Mouse (Mus musculus) heart, embryonic 11.5 days (tissue): ENCODE data around the gene Tmem178b. TPM values are rescaled to one million over a fixed set of nuclear protein-coding genes. Genes with fewer than 3 reads are reported as not detected.

Experiments used
- ATAC-seq: fragments of 200-750 bp; cut with Nextera tagmentation; replicated peaks from 2 replicates; pipeline ENCODE4 v1.8.0; 2017; ENCODE audit warnings: moderate library complexity; ENCODE audit not compliant: insufficient number of reproducible peaks, low FRiP score, low TSS enrichment
- H3K27ac ChIP-seq: fragments of 300-500 bp; sonication (generic); 2 replicates; pipeline ENCODE4 v1.5.1; 2014; ENCODE audit warnings: mild to moderate bottlenecking, low read depth, low read length
- H3K27me3 ChIP-seq: fragments of 300-500 bp; sonication (generic); 2 replicates; pipeline ENCODE4 v1.6.1; 2014; ENCODE audit warnings: mild to moderate bottlenecking, low read length, mixed read lengths; ENCODE audit not compliant: control insufficient read depth, insufficient read depth
- H3K36me3 ChIP-seq: fragments of 300-500 bp; sonication (generic); 2 replicates; pipeline ENCODE4 v1.6.1; 2014; ENCODE audit warnings: mild to moderate bottlenecking, low read length, moderate library complexity, mixed read lengths; ENCODE audit not compliant: control insufficient read depth, insufficient read depth
- H3K4me1 ChIP-seq: fragments of 300-500 bp; sonication (generic); 2 replicates; pipeline ENCODE4 v1.6.1; 2014; ENCODE audit warnings: low read length; ENCODE audit not compliant: control insufficient read depth, insufficient read depth
- H3K4me2 ChIP-seq: fragments of 300-500 bp; sonication (generic); 2 replicates; pipeline ENCODE4 v1.6.1; 2014; ENCODE audit warnings: mild to moderate bottlenecking, moderate library complexity
- H3K4me3 ChIP-seq: fragments of 300-500 bp; sonication (generic); 2 replicates; pipeline ENCODE4 v1.5.1; 2014; ENCODE audit warnings: low read depth, low read length
- H3K9ac ChIP-seq: fragments of 300-500 bp; sonication (generic); 2 replicates; pipeline ENCODE4 v1.6.1; 2014; ENCODE audit warnings: mild to moderate bottlenecking, low read depth, low read length, moderate library complexity
- H3K9me3 ChIP-seq: fragments of 300-500 bp; sonication (generic); replicated peaks from 2 replicates; pipeline ENCODE4 v1.6.1; 2016; ENCODE audit warnings: low read length; ENCODE audit not compliant: control insufficient read depth
- WGBS: fragments of 180-500 bp; shearing (Covaris S2); extraction: QIAGEN DNeasy Blood & Tissue Kit; methylation state at CpG from one replicate; pipeline ENCODE4 v1.1.7; 2014; ENCODE audit not compliant: insufficient replicate concordance; 5-methylcytosine and 5-hydroxymethylcytosine counted together
- polyA plus RNA-seq: library from polyadenylated mRNA; unstranded; fragments of >200 nt; fragmentation: Nextera tagmentation; extraction: Ambion mirVana; gene quantifications from 2 replicates; pipeline ENCODE4 v1.2.1, GENCODE M21; 2014

The Tmem178b gene
- polyA plus RNA-seq, 1 experiment from 2014 or later, result 0.26 TPM

DNA sequence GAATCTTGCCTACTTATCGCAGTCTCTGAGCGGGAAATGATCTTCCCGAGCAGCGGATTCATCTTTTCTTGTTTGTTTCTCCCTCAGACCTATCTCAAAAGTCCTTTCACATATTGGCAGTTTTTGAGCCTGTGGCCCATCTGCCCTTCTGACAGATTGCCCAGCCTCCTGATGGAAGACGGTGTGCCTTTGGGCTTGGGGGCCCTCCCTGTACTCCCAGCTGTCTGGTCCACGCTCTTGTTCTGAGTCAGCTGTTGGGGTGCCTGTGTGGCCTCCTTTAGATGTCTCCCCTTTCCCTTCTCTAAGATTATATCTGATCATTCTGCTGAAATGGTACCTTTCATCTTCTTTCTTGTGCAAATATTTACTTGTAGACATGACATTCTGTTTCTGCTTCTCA, 195.4 kb downstream of the Tmem178b start:
- ATAC-seq, result no peak
- no peaks in the 10 kb centered on the region for H3K36me3 ChIP-seq
- H3K4me1 ChIP-seq, result no peaks in the 10 kb centered on the region
- 70% methylated on average over 6 of the region's 6 CpGs for WGBS
- H3K9ac ChIP-seq, result no peak overlapping the region
- no peaks in the 10 kb centered on the region for H3K27me3 ChIP-seq
- H3K4me2 ChIP-seq, result no peak overlapping the region
- H3K4me3 ChIP-seq, result no peak overlapping the region
- no peak overlapping the region for H3K27ac ChIP-seq
- H3K9me3 ChIP-seq, result no peaks in the 10 kb centered on the region

GRCm38 (mm10) chr6:40071007-40071406, 197.9 kb downstream of the Tmem178b start:
- ATAC-seq, result no peak
- no peak overlapping the region for H3K4me3 ChIP-seq
- no peak overlapping the region for H3K27ac ChIP-seq
- no peaks in the 10 kb centered on the region for H3K36me3 ChIP-seq
- no peak overlapping the region for H3K4me2 ChIP-seq
- no peaks in the 10 kb centered on the region for H3K4me1 ChIP-seq
- no peak overlapping the region for H3K9ac ChIP-seq
- 39% methylated on average over 3 of the region's 3 CpGs for WGBS
- no peaks in the 10 kb centered on the region for H3K27me3 ChIP-seq
- H3K9me3 ChIP-seq, result no peaks in the 10 kb centered on the region

DNA sequence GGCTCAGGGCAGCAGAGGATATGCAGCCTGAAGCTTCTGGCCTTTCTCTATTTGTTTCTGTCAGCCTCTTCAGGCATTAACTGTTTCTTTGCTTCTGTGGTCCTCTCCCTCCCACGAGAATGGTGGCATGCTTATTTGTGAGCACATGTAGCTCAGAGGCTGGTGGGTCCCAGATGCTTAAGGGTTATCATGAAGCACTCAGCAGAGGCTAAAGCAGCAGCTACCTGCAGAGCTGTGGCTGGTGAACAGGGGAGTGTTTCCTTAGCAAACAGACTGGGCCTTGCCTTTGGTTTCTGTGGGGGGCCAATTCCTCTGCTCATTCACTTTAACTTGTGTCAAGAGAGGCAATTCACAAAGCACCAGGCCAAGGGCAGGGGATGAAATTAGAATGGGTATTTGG, 203.0 kb downstream of the Tmem178b start:
- H3K4me3 ChIP-seq, result no peak overlapping the region
- no peaks in the 10 kb centered on the region for H3K4me1 ChIP-seq
- no peaks in the 10 kb centered on the region for H3K27me3 ChIP-seq
- 11% methylated on average over 1 of the region's 1 CpGs for WGBS
- no peaks in the 10 kb centered on the region for H3K9me3 ChIP-seq
- no peak overlapping the region for H3K4me2 ChIP-seq
- no peak overlapping the region for H3K27ac ChIP-seq
- H3K36me3 ChIP-seq, result no peaks in the 10 kb centered on the region
- no peak overlapping the region for H3K9ac ChIP-seq
- ATAC-seq, result no peak

GRCm38 (mm10) chr6:40076670-40077313, 203.7 kb downstream of the Tmem178b start:
- no peaks in the 10 kb centered on the region for H3K27me3 ChIP-seq
- no peaks in the 10 kb centered on the region for H3K36me3 ChIP-seq
- no peak overlapping the region for H3K27ac ChIP-seq
- no peaks in the 10 kb centered on the region for H3K9me3 ChIP-seq
- H3K9ac ChIP-seq, result no peak overlapping the region
- ATAC-seq, result no peak
- H3K4me3 ChIP-seq, result no peak overlapping the region
- H3K4me2 ChIP-seq, result no peak overlapping the region
- 79% methylated on average over 5 of the region's 5 CpGs for WGBS
- no peaks in the 10 kb centered on the region for H3K4me1 ChIP-seq

- H3K4me1 ChIP-seq, result no peaks in the 10 kb centered on the region
- H3K4me2 ChIP-seq, result no peak overlapping the region
- 72% methylated on average over 3 of the region's 3 CpGs for WGBS
- no peak overlapping the region for H3K27ac ChIP-seq
- ATAC-seq, result no peak
- H3K9ac ChIP-seq, result no peak overlapping the region
- H3K4me3 ChIP-seq, result no peak overlapping the region
- H3K36me3 ChIP-seq, result no peaks in the 10 kb centered on the region
- H3K27me3 ChIP-seq, result no peaks in the 10 kb centered on the region
- no peaks in the 10 kb centered on the region for H3K9me3 ChIP-seq
These were observed 205.3 kb downstream of the Tmem178b start for GRCm38 (mm10) chr6:40078353-40078752.

DNA sequence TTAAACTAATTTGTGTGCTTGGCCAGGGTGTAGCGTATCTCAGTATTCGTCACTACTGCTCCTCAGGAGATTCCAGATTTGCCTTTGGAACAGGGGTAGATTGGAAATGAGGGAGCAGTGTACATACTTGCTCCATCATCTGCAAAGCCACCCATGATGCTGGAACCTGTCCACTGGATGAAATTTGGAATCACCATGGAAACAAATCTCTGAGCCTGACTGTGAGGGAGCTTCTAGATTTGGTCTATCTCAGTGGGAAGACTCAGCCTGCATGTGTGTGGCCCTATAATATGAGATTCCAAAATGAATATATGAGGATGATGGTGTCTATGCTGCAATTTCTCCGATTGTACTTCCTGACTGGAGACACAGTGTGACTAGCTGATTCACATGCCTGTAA, 210.7 kb downstream of the Tmem178b start:
- Histone ChIP-seq H3K9ac (no peak overlapping the region), H3K27me3 (no peaks in the 10 kb centered on the region), H3K4me3 (no peak overlapping the region), H3K4me1 (no peaks in the 10 kb centered on the region), H3K27ac (no peak overlapping the region), H3K9me3 (no peaks in the 10 kb centered on the region), H3K36me3 (no peaks in the 10 kb centered on the region), H3K4me2 (no peak overlapping the region)
- no peak for ATAC-seq
- WGBS, result 81% methylated on average over 3 of the region's 3 CpGs

DNA sequence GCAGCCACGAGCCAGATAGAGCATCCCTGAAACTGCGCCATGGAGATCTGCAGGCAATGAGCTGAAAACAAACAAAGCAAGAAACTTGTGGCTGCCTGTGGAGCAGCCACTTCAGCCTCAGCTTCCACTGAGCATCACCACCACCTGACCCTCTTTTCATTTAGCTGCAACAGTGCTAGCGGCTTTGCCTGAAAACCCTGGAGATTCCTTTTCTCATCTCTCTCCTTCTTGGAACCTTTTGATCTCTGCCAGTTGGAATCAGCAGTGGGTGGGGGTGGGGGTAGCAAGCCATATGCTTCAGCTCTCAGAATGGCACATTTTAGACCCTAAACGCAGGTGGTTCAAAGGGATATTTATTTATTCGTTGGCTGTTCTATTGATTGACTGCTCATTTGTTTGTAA, 218.2 kb downstream of the Tmem178b start:
- no peak overlapping the region for H3K27ac ChIP-seq
- no peak for ATAC-seq
- 28% methylated on average over 5 of the region's 5 CpGs for WGBS

DNA sequence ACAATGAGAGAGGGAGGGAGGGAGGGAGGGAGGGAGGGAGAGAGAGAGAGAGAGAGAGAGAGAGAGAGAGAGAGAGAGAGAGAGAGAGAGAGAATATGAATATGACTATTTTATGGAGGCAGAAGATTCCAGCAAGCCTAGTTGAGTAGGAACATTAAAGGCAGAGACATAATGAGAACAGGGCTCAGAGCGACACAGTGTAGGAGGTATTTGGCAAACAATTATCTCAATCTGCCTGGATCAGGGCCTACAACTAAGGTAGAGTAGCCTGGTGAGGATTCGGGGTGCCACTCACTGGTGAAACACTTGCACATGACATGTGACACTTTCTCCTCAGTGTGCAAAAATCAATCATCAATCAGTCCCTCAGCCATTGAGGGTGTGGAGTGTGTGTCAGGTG, 225.4 kb downstream of the Tmem178b start:
- H3K4me1 ChIP-seq, result peaks cover 5% of the 10 kb centered on the region
- no peak overlapping the region for H3K4me2 ChIP-seq
- H3K9ac ChIP-seq, result no peak overlapping the region
- no peak for ATAC-seq
- no peaks in the 10 kb centered on the region for H3K27me3 ChIP-seq
- H3K36me3 ChIP-seq, result no peaks in the 10 kb centered on the region
- H3K4me3 ChIP-seq, result no peak overlapping the region
- H3K9me3 ChIP-seq, result no peaks in the 10 kb centered on the region
- H3K27ac ChIP-seq, result no peak overlapping the region
- 77% methylated on average over 2 of the region's 2 CpGs for WGBS

More for the DNA sequence above, 218.2 kb downstream of the Tmem178b start:
- no peak overlapping the region for H3K4me2 ChIP-seq
- H3K9me3 ChIP-seq, result no peaks in the 10 kb centered on the region
- H3K27me3 ChIP-seq, result no peaks in the 10 kb centered on the region
- H3K4me3 ChIP-seq, result no peak overlapping the region
- H3K36me3 ChIP-seq, result no peaks in the 10 kb centered on the region
- no peaks in the 10 kb centered on the region for H3K4me1 ChIP-seq
- H3K9ac ChIP-seq, result no peak overlapping the region

DNA sequence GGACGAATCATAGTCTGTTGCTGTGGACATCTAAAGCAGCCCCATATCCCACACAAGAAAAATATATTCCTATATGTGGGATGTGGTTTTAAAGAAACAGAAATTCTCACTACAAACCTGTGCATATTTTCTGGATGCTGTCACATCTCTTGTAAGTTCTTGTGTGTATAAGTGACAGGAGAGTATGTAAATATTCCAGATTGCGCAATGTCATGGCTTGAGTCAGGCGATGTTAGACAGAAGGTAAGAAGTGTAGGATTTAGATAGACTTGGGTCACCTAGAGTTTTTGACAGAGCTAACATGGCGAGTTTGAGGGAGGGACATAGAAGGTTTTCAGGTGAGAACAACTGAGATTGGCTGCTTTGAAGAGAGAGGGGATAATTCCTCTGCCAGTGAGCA, 228.7 kb downstream of the Tmem178b start:
- Histone ChIP-seq H3K4me3 (no peak overlapping the region), H3K9me3 (no peaks in the 10 kb centered on the region), H3K36me3 (no peaks in the 10 kb centered on the region), H3K27ac (no peak overlapping the region), H3K4me2 (no peak overlapping the region), H3K9ac (no peak overlapping the region), H3K4me1 (peaks cover 5% of the 10 kb centered on the region), H3K27me3 (no peaks in the 10 kb centered on the region)
- no peak for ATAC-seq
- 79% methylated on average over 4 of the region's 4 CpGs for WGBS
